Mouse (Mus musculus): ENCODE data around the gene Setd1a. TPM values are rescaled to one million over a fixed set of nuclear protein-coding genes. Genes with fewer than 3 reads are reported as not detected.

Gene Setd1a
- polyA plus RNA-seq, 1 experiment from 2014 or later, result 12.1 TPM

DNA sequence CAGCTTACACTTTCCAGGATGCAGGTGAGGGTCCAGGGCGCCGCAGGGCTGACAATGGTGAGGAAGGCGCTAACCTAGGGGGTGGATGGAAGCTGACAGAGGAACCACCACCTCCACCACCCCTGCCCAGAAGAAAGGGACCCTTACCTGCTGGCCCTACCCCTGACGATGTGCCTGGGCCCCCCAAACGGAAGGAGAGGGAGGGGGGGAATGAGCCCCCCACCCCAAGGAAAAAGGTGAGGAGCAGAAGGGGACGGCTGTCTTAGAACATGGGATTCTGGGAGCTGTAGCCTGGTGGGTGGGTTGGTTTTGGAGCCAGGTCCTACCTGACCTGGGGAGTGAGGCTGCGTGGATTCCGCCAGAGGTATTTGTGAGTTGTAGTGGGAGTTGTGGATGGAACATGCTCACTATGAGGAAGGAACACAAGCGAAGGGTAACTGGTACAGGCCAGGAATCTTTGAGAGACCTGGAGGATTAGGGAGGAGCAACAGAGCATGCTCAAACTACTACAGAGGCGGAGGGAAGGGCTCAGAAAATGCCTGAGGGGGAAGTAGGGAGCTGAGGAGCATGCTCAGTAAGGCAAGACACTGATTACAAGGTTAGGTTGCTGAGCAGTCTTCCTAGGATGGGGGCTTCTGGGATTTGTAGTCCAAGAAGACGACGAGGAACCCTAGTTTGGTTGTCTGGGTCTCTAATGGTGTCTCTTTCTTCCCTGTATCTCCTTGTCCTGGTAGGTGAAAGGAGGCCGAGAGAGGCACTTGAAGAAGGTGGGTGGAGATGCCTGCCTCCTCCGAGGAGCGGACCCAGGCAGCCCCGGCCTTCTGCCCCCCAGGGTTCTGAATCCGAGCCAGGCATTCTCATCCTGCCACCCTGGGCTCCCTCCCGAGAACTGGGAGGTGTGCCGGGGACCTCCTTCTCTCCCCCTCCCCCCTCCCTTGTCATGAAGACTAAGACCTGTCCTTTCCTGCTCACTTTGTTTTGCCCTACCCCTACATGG lies 26.0 kb upstream of the Setd1a start:
- Histone ChIP-seq H3K4me2 (no peak overlapping the region), H3K27ac (ENCODE audit: poor library complexity, severe bottlenecking) (no peak overlapping the region), H3K9me3 (replicated peaks) (no peaks in the 10 kb centered on the region), H3K4me3 (no peak overlapping the region), H3K27me3 (replicated peaks) (peaks cover 34% of the 10 kb centered on the region; the same call in 1 of the 2 replicates), H3K4me1 (replicated peaks) (peaks cover 19% of the 10 kb centered on the region), H3K36me3 (peaks cover 70% of the 10 kb centered on the region), H3K9ac (no peak overlapping the region)
- 87% methylated on average over 19 of the region's 19 CpGs for WGBS
- ATAC-seq (ENCODE audit: insufficient number of reproducible peaks, low FRiP score), result no peak

DNA sequence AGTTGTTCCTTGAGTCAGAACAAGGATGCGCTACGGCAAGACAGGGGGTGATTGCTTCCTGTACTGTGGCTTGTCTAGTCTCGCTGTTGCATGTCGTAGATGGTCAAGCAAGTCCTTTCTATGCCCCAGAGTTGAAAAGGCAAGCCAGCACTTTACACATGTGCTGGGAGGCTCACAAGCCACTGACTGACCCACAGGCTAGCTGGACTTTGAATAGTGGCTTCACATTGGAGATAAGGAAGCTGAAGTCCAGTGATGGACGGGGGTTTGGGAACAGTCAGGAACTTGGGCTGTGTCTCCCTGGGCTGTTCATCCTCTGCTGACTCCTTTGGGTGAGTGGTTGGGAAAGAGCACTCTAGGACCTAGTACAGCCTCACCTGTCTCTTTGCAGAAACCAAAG lies 24.9 kb upstream of the Setd1a start:
- H3K36me3 ChIP-seq, result peaks cover 78% of the 10 kb centered on the region
- H3K27ac ChIP-seq (ENCODE audit: poor library complexity, severe bottlenecking), result no peak overlapping the region
- 87% methylated on average over 5 of the region's 5 CpGs for WGBS
- H3K27me3 ChIP-seq (replicated peaks), result peaks cover 46% of the 10 kb centered on the region
- H3K9me3 ChIP-seq (replicated peaks), result no peaks in the 10 kb centered on the region
- peaks cover 19% of the 10 kb centered on the region for H3K4me1 ChIP-seq (replicated peaks)
- no peak overlapping the region for H3K4me3 ChIP-seq
- H3K4me2 ChIP-seq, result no peak overlapping the region
- ATAC-seq (ENCODE audit: insufficient number of reproducible peaks, low FRiP score), result no peak
- H3K9ac ChIP-seq, result no peak overlapping the region

DNA sequence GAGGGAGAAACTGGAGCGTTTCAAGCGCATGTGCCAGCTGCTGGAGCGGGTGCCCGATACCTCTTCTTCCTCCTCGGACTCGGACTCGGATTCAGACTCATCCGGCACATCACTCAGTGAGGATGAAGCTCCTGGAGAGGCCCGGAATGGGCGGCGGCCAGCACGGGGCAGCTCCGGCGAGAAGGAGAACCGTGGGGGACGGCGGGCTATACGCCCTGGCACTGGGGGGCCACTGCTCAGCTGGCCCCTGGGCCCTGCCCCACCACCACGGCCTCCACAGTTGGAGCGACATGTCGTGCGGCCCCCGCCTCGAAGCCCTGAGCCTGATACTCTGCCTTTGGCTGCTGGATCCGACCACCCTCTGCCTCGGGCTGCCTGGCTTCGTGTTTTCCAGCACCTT lies 24.4 kb upstream of the Setd1a start:
- Histone ChIP-seq H3K9ac (no peak overlapping the region), H3K9me3 (replicated peaks) (no peaks in the 10 kb centered on the region), H3K27me3 (replicated peaks) (peaks cover 50% of the 10 kb centered on the region), H3K4me1 (replicated peaks) (peaks cover 16% of the 10 kb centered on the region), H3K27ac (ENCODE audit: poor library complexity, severe bottlenecking) (no peak overlapping the region), H3K4me3 (no peak overlapping the region), H3K4me2 (no peak overlapping the region), H3K36me3 (peaks cover 83% of the 10 kb centered on the region)
- ATAC-seq (ENCODE audit: insufficient number of reproducible peaks, low FRiP score), result no peak
- WGBS, result 88% methylated on average over 27 of the region's 27 CpGs

DNA sequence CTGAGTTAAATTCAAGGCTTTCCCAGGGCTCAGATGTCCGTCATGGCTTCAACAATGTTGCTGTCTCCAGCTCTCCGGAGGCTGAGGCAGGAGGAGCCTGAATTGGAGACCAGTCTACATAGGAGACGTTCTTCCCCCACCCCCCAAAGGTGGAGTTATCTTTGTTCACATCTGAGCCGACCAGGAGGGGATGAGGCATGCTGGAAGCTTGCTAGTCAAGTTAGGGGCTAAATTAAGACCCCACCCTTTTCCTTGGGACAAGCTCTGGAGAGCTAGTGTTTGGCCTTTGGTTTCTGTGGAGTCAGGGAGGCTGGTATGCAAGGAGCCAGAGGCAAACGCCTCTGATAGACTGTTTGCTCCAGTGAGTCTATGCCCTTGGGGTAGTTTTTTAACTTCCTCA lies 23.3 kb upstream of the Setd1a start:
- no peak overlapping the region for H3K4me3 ChIP-seq
- no peak overlapping the region for H3K4me2 ChIP-seq
- ATAC-seq (ENCODE audit: insufficient number of reproducible peaks, low FRiP score), result no peak
- no peak overlapping the region for H3K9ac ChIP-seq
- H3K36me3 ChIP-seq, result peaks cover 90% of the 10 kb centered on the region
- peaks cover 61% of the 10 kb centered on the region for H3K27me3 ChIP-seq (replicated peaks)
- peaks cover 6% of the 10 kb centered on the region; the same call in 1 of the 2 replicates for H3K4me1 ChIP-seq (replicated peaks)
- 80% methylated on average over 5 of the region's 5 CpGs for WGBS
- no peaks in the 10 kb centered on the region for H3K9me3 ChIP-seq (replicated peaks)
- H3K27ac ChIP-seq (ENCODE audit: poor library complexity, severe bottlenecking), result no peak overlapping the region

DNA sequence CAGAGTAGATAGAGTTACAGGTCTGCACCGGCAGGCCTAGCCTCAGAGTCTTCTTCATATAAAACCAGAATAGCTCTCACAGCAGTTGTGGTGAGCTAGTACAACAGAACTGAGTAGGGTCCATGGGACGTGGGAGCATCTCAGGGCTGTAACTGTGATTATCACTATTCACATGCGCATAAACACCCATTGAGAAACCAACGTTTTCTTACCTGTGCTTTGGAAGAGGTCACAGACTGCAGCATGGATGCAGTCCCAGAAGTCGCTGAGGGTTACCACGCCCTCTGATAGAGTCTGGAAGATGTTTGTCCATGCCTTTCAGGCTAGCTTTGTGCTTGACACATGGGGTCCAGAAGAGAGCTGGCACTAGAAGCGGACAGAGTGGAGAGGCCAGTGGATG lies 22.7 kb upstream of the Setd1a start:
- no peak for ATAC-seq (ENCODE audit: insufficient number of reproducible peaks, low FRiP score)
- no peaks in the 10 kb centered on the region for H3K4me1 ChIP-seq (replicated peaks)
- H3K9me3 ChIP-seq (replicated peaks), result no peaks in the 10 kb centered on the region
- peaks cover 66% of the 10 kb centered on the region for H3K27me3 ChIP-seq (replicated peaks)
- H3K4me3 ChIP-seq, result no peak overlapping the region
- no peak overlapping the region for H3K9ac ChIP-seq
- no peak overlapping the region for H3K27ac ChIP-seq (ENCODE audit: poor library complexity, severe bottlenecking)
- H3K4me2 ChIP-seq, result no peak overlapping the region
- 83% methylated on average over 7 of the region's 7 CpGs for WGBS
- peaks cover 90% of the 10 kb centered on the region for H3K36me3 ChIP-seq

DNA sequence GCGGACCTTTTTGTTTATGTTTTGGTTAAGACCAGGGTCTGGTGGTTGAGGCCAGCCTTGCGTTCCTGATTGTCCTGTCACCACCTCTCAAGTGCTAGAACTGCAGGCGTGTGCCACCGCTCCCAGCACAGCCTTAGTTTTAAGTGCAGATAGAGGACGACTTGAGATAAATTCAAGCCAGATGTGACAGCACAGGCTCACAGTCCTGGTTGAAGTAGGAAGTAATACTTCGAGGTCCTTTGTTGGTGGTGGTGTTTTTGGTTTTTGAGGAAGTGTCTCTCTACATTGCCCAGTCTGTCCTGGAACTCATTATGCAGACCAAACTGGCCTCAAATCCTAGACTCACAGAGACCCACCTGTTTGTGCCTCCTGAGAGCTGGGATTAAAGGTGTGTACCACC lies 16.8 kb upstream of the Setd1a start:
- H3K27ac ChIP-seq (ENCODE audit: poor library complexity, severe bottlenecking), result no peak overlapping the region
- H3K4me3 ChIP-seq, result no peak overlapping the region
- no peak for ATAC-seq (ENCODE audit: insufficient number of reproducible peaks, low FRiP score)
- 9% methylated on average over 6 of the region's 6 CpGs for WGBS
- peaks cover 12% of the 10 kb centered on the region for H3K4me1 ChIP-seq (replicated peaks)
- peaks cover 63% of the 10 kb centered on the region for H3K36me3 ChIP-seq
- no peaks in the 10 kb centered on the region for H3K9me3 ChIP-seq (replicated peaks)
- no peak overlapping the region for H3K9ac ChIP-seq
- peak overlapping the region; percentile 24; the same call in 1 of the 2 replicates for H3K4me2 ChIP-seq
- peaks cover 47% of the 10 kb centered on the region for H3K27me3 ChIP-seq (replicated peaks)

DNA sequence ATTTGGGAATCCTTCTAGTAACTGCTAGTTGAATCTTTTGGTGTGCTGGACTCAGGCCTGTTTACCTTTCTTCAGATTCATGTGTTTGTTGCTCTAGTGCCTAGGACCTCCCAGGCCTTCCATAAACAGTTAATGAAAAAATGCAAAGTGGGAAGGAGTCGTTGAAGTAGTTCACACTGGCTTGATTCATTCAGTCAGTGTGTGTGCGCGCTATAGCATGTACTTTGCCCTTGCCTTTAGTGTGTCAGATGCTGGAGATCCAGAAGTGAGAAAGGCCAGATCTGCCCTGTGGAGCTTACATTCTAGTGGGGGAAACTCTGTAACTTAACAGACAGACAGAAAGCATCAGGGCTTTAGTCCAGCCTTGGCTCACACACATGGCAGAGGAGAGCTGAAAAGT lies 16.0 kb upstream of the Setd1a start:
- no peak for ATAC-seq (ENCODE audit: insufficient number of reproducible peaks, low FRiP score)
- H3K4me2 ChIP-seq, result no peak overlapping the region
- H3K9ac ChIP-seq, result no peak overlapping the region
- peaks cover 12% of the 10 kb centered on the region for H3K4me1 ChIP-seq (replicated peaks)
- peaks cover 40% of the 10 kb centered on the region for H3K27me3 ChIP-seq (replicated peaks)
- no peak overlapping the region for H3K27ac ChIP-seq (ENCODE audit: poor library complexity, severe bottlenecking)
- H3K9me3 ChIP-seq (replicated peaks), result no peaks in the 10 kb centered on the region
- 74% methylated on average over 3 of the region's 3 CpGs for WGBS
- H3K4me3 ChIP-seq, result no peak overlapping the region
- peaks cover 60% of the 10 kb centered on the region for H3K36me3 ChIP-seq

DNA sequence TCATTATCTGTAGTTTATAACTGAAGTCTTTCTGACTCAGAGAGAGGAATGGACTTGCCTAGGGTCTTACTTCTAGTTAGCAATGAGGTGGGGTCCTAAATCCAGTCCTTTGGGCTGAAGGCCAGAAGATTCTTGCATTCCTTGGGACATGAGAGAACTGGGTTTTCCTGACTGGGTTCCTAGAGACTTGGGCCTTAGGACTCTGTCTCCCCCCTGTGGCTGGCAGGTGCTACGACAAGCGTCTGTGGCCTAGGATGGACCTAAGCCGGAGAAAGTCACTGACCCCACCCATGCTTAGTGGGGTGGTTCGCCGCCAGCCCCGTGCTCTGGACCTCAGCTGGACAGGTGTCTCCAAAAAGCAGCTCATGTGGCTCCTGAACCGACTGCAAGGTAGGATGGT lies 15.4 kb upstream of the Setd1a start:
- H3K9ac ChIP-seq, result no peak overlapping the region
- H3K4me3 ChIP-seq, result no peak overlapping the region
- WGBS, result 32% methylated on average over 7 of the region's 7 CpGs
- peaks cover 34% of the 10 kb centered on the region for H3K27me3 ChIP-seq (replicated peaks)
- H3K9me3 ChIP-seq (replicated peaks), result no peaks in the 10 kb centered on the region
- ATAC-seq (ENCODE audit: insufficient number of reproducible peaks, low FRiP score), result peak; percentile 54; the same call in 1 of the 2 replicates
- no peak overlapping the region for H3K4me2 ChIP-seq
- H3K27ac ChIP-seq (ENCODE audit: poor library complexity, severe bottlenecking), result no peak overlapping the region
- H3K4me1 ChIP-seq (replicated peaks), result peaks cover 12% of the 10 kb centered on the region
- peaks cover 62% of the 10 kb centered on the region for H3K36me3 ChIP-seq

DNA sequence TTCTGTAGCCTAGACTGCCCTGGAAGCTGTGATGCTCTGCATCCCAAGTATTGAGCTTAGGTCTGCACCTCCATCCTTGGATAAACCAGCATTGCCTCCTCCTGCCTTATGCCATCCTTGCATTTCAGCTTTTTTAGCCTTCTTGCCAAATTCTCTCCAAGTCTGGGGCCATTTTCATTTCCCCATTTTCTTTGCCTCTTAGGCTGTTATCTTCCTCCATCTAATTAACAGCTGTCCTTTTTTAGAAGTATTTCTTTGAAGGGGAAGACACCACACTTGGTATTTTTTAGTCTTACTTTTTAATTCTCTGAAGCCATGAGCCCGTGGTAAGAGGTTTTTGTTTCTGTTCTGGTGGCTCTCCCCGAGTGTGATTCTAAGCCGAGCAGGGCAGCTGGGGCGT lies 12.8 kb upstream of the Setd1a start:
- Histone ChIP-seq H3K4me2 (no peak overlapping the region), H3K4me3 (no peak overlapping the region), H3K4me1 (replicated peaks) (peaks cover 12% of the 10 kb centered on the region), H3K36me3 (peaks cover 63% of the 10 kb centered on the region), H3K27ac (ENCODE audit: poor library complexity, severe bottlenecking) (no peak overlapping the region), H3K9me3 (replicated peaks) (no peaks in the 10 kb centered on the region), H3K27me3 (replicated peaks) (peaks cover 8% of the 10 kb centered on the region), H3K9ac (no peak overlapping the region)
- no peak for ATAC-seq (ENCODE audit: insufficient number of reproducible peaks, low FRiP score)
- WGBS, result 88% methylated on average over 4 of the region's 4 CpGs

DNA sequence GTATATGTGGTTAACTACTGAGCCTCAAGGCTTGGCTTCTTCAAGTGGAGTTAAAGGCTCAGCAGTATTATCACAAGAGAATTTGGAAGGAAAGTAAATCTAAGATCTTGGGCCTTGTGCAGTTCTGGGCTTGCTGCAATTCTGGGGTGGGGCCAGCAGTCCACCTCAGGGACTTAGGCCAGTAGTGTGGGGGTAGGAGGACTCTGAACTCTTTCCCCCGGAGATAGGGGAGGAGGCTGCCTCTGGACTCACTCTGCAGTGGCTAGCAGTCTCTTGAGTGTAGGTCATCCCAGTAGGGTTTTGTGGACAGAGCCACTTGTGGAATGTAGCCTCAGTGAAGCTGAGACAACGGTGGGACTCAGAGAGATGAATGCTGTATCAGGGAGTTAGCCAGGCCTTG lies 10.7 kb upstream of the Setd1a start:
- Histone ChIP-seq H3K27ac (ENCODE audit: poor library complexity, severe bottlenecking) (no peak overlapping the region), H3K4me3 (no peak overlapping the region), H3K9me3 (replicated peaks) (no peaks in the 10 kb centered on the region), H3K9ac (no peak overlapping the region), H3K4me2 (no peak overlapping the region), H3K4me1 (replicated peaks) (peaks cover 17% of the 10 kb centered on the region), H3K36me3 (peaks cover 61% of the 10 kb centered on the region), H3K27me3 (replicated peaks) (peaks cover 10% of the 10 kb centered on the region)
- ATAC-seq (ENCODE audit: insufficient number of reproducible peaks, low FRiP score), result no peak
- 73% methylated on average over 2 of the region's 2 CpGs for WGBS

DNA sequence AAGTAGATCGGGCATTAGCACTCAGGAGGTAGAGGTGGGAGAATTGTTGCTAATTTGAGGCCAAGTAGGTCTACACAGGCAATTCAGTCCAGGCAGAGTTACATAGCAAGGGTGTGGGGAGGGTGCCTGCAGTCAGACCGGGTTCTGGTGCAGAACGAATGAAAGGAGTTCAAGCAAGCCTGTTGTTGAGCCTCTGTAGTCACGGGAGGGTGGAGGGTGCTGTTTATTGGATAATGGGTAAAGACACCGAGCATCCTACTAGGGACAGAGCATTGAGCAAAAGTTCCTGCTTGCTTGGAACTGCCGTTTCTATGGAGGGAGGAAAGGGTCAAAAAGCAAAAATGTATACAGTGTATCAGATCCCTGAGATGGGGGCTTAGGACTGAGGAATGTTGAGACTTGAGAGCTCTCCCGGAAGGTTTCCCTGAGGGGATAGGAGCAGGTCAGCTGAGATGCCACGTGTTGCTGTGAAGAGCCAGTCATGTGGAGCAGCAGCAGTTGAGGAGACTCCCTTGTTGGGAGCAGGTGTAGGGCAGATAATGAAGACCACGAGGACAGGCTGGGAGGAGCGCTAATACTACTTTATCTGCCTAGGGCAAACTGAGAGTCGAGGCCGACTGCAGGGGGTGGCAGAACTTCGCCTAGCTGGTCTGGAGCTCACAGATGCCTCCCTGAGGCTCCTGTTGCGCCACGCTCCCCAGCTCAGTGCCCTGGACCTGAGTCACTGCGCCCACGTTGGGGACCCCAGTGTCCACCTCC lies 9.4 kb upstream of the Setd1a start:
- no peaks in the 10 kb centered on the region for H3K9me3 ChIP-seq (replicated peaks)
- H3K36me3 ChIP-seq, result peaks cover 54% of the 10 kb centered on the region
- WGBS, result 68% methylated on average over 17 of the region's 17 CpGs
- peak; percentile 53 for ATAC-seq (ENCODE audit: insufficient number of reproducible peaks, low FRiP score)
- peak overlapping the region; percentile 6; the same call in 1 of the 2 replicates for H3K4me2 ChIP-seq
- no peak overlapping the region for H3K4me3 ChIP-seq
- peaks cover 8% of the 10 kb centered on the region for H3K27me3 ChIP-seq (replicated peaks)
- H3K27ac ChIP-seq (ENCODE audit: poor library complexity, severe bottlenecking), result 0 out of 2 replicates have a peak overlapping the region, but pooled peaks have one; percentile 21
- peaks cover 24% of the 10 kb centered on the region for H3K4me1 ChIP-seq (replicated peaks)
- H3K9ac ChIP-seq, result no peak overlapping the region

All from heart, embryonic 12.5 days (tissue).